Mouse (Mus musculus): Measurements from ENCODE around the gene Tomt.

DNA sequence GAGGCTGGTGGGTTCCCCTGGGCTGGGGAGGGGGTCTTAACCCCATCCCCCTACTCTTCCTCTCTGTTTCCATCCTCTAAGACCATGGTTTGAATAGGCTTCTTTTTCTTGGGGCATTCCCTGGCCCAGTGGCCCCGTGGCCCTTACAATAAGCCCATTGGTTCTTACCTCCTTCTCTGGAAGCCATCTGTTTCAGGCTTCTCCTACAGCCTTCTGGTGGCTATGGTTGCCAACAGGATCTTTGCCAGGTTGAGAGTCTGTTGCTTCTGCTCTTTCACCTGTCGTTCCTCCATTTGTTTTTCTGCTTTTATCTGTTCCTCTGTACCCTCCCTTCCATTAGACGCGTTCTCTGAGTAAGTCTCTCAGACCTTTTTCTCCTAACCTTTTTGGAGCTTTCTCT lies 31.4 kb upstream of the Tomt start:
- TF ChIP-seq CTCF (IDR thresholded peaks at IDR 0.05; ENCODE audit: control insufficient read depth, insufficient read depth, low read length) = no peak
- no peak for TF ChIP-seq POLR2A (IDR thresholded peaks at IDR 0.05; ENCODE audit: borderline replicate concordance, control insufficient read depth, low read depth, low read length)
